Mouse (Mus musculus): ENCODE measurements at regions not wholly inside any gene's neighbourhood (a gene's known extent, or its start where the extent isn't known, plus 50 kb on each side); places are given as distances from the start of the nearest gene placed in this dataset.
A peak's percentile ranks its signal among the peaks of the same experiment; 100 is the strongest.
"Not testable (repeated sequence)": the region's sequence is repeated elsewhere in the genome, so short reads cannot be mapped to it uniquely, and the experiment has no call there.

GRCm38 (mm10) chr4:28064935-28065334 is 748.0 kb upstream of the Epha7 start:
- H3K9ac ChIP-seq, result no peak overlapping the region
- H3K4me1 ChIP-seq, result no peaks in the 10 kb centered on the region
- ATAC-seq (ENCODE audit: borderline replicate concordance, extremely low read depth, low FRiP score, low TSS enrichment), result no peak
- H3K36me3 ChIP-seq, result no peaks in the 10 kb centered on the region
- no peaks in the 10 kb centered on the region for H3K9me3 ChIP-seq
- H3K4me2 ChIP-seq, result no peak overlapping the region
- no peak overlapping the region for H3K27ac ChIP-seq
- no peaks in the 10 kb centered on the region for H3K27me3 ChIP-seq
- no peak overlapping the region for H3K4me3 ChIP-seq

GRCm38 (mm10) chr4:28065828-28066227 is 747.1 kb upstream of the Epha7 start:
- no peaks in the 10 kb centered on the region for H3K4me1 ChIP-seq
- H3K36me3 ChIP-seq, result no peaks in the 10 kb centered on the region
- no peak overlapping the region for H3K9ac ChIP-seq
- H3K4me2 ChIP-seq, result no peak overlapping the region
- ATAC-seq (ENCODE audit: borderline replicate concordance, extremely low read depth, low FRiP score, low TSS enrichment), result no peak
- H3K27me3 ChIP-seq, result no peaks in the 10 kb centered on the region
- WGBS, result 47% methylated on average over 1 of the region's 1 CpGs
- H3K9me3 ChIP-seq, result no peaks in the 10 kb centered on the region
- no peak overlapping the region for H3K27ac ChIP-seq
- H3K4me3 ChIP-seq, result no peak overlapping the region

GRCm38 (mm10) chr4:28079030-28079429 is 733.9 kb upstream of the Epha7 start:
- Histone ChIP-seq H3K27ac (no peak overlapping the region), H3K36me3 (no peaks in the 10 kb centered on the region), H3K27me3 (no peaks in the 10 kb centered on the region), H3K4me3 (no peak overlapping the region), H3K9ac (no peak overlapping the region), H3K4me1 (no peaks in the 10 kb centered on the region), H3K4me2 (no peak overlapping the region), H3K9me3 (no peaks in the 10 kb centered on the region)
- 79% methylated on average over 2 of the region's 2 CpGs for WGBS
- ATAC-seq (ENCODE audit: borderline replicate concordance, extremely low read depth, low FRiP score, low TSS enrichment), result no peak

- H3K36me3 ChIP-seq, result no peaks in the 10 kb centered on the region
- H3K9me3 ChIP-seq, result no peaks in the 10 kb centered on the region
- H3K4me2 ChIP-seq, result no peak overlapping the region
- no peaks in the 10 kb centered on the region for H3K4me1 ChIP-seq
- WGBS, result 29% methylated on average over 3 of the region's 3 CpGs
- H3K9ac ChIP-seq, result no peak overlapping the region
- H3K27ac ChIP-seq, result no peak overlapping the region
- ATAC-seq (ENCODE audit: borderline replicate concordance, extremely low read depth, low FRiP score, low TSS enrichment), result no peak
- H3K4me3 ChIP-seq, result no peak overlapping the region
- no peaks in the 10 kb centered on the region for H3K27me3 ChIP-seq
Observed at GRCm38 (mm10) chr4:28092854-28093253, 720.1 kb upstream of the Epha7 start.

GRCm38 (mm10) chr4:28143165-28143564 is 669.8 kb upstream of the Epha7 start:
- H3K27me3 ChIP-seq, result no peaks in the 10 kb centered on the region
- no peak overlapping the region for H3K27ac ChIP-seq
- no peaks in the 10 kb centered on the region for H3K9me3 ChIP-seq
- 79% methylated on average over 8 of the region's 8 CpGs for WGBS
- ATAC-seq (ENCODE audit: borderline replicate concordance, extremely low read depth, low FRiP score, low TSS enrichment), result no peak
- no peak overlapping the region for H3K4me3 ChIP-seq
- H3K36me3 ChIP-seq, result no peaks in the 10 kb centered on the region
- H3K9ac ChIP-seq, result no peak overlapping the region
- H3K4me1 ChIP-seq, result no peaks in the 10 kb centered on the region
- H3K4me2 ChIP-seq, result no peak overlapping the region

GRCm38 (mm10) chr4:28155116-28155515 is 657.8 kb upstream of the Epha7 start:
- H3K4me3 ChIP-seq, result no peak overlapping the region
- no peaks in the 10 kb centered on the region for H3K36me3 ChIP-seq
- no peaks in the 10 kb centered on the region for H3K27me3 ChIP-seq
- no peak overlapping the region for H3K9ac ChIP-seq
- no peak overlapping the region for H3K4me2 ChIP-seq
- 66% methylated on average over 2 of the region's 2 CpGs for WGBS
- no peaks in the 10 kb centered on the region for H3K4me1 ChIP-seq
- no peaks in the 10 kb centered on the region for H3K9me3 ChIP-seq
- H3K27ac ChIP-seq, result no peak overlapping the region
- ATAC-seq (ENCODE audit: borderline replicate concordance, extremely low read depth, low FRiP score, low TSS enrichment), result no peak

- no peaks in the 10 kb centered on the region for H3K36me3 ChIP-seq
- H3K27ac ChIP-seq, result no peak overlapping the region
- H3K4me2 ChIP-seq, result no peak overlapping the region
- H3K9ac ChIP-seq, result no peak overlapping the region
- no peaks in the 10 kb centered on the region for H3K9me3 ChIP-seq
- H3K4me1 ChIP-seq, result no peaks in the 10 kb centered on the region
- WGBS, result 63% methylated on average over 3 of the region's 3 CpGs
- no peaks in the 10 kb centered on the region for H3K27me3 ChIP-seq
- peak; percentile 99 for ATAC-seq (ENCODE audit: borderline replicate concordance, extremely low read depth, low FRiP score, low TSS enrichment)
- H3K4me3 ChIP-seq, result no peak overlapping the region
Observed at GRCm38 (mm10) chr4:28176771-28177170, 636.2 kb upstream of the Epha7 start.

- no peak for ATAC-seq (ENCODE audit: borderline replicate concordance, extremely low read depth, low FRiP score, low TSS enrichment)
- no peaks in the 10 kb centered on the region for H3K4me1 ChIP-seq
- H3K27me3 ChIP-seq, result no peaks in the 10 kb centered on the region
- no peaks in the 10 kb centered on the region for H3K36me3 ChIP-seq
- no peak overlapping the region for H3K4me3 ChIP-seq
- H3K4me2 ChIP-seq, result no peak overlapping the region
- no peak overlapping the region for H3K27ac ChIP-seq
- no peak overlapping the region for H3K9ac ChIP-seq
- H3K9me3 ChIP-seq, result no peaks in the 10 kb centered on the region
- 70% methylated on average over 5 of the region's 5 CpGs for WGBS
Observed at GRCm38 (mm10) chr4:28190861-28191260, 622.1 kb upstream of the Epha7 start.

- H3K36me3 ChIP-seq, result no peaks in the 10 kb centered on the region
- no peaks in the 10 kb centered on the region for H3K27me3 ChIP-seq
- 61% methylated on average over 2 of the region's 2 CpGs for WGBS
- H3K27ac ChIP-seq, result no peak overlapping the region
- ATAC-seq (ENCODE audit: borderline replicate concordance, extremely low read depth, low FRiP score, low TSS enrichment), result no peak
- H3K4me3 ChIP-seq, result no peak overlapping the region
- no peak overlapping the region for H3K9ac ChIP-seq
- no peak overlapping the region for H3K4me2 ChIP-seq
- H3K4me1 ChIP-seq, result no peaks in the 10 kb centered on the region
- no peaks in the 10 kb centered on the region for H3K9me3 ChIP-seq
Observed at GRCm38 (mm10) chr4:28227594-28228208, 585.2 kb upstream of the Epha7 start.

GRCm38 (mm10) chr4:28235516-28235915 is 577.4 kb upstream of the Epha7 start:
- not testable (repeated sequence) for H3K9ac ChIP-seq

GRCm38 (mm10) chr4:28242272-28242671 is 570.7 kb upstream of the Epha7 start:
- no peak for ATAC-seq (ENCODE audit: borderline replicate concordance, extremely low read depth, low FRiP score, low TSS enrichment)
- H3K27me3 ChIP-seq, result no peaks in the 10 kb centered on the region
- no peaks in the 10 kb centered on the region for H3K4me1 ChIP-seq
- H3K4me3 ChIP-seq, result no peak overlapping the region
- 90% methylated on average over 1 of the region's 1 CpGs for WGBS
- H3K27ac ChIP-seq, result no peak overlapping the region
- H3K9me3 ChIP-seq, result no peaks in the 10 kb centered on the region
- H3K36me3 ChIP-seq, result no peaks in the 10 kb centered on the region
- H3K9ac ChIP-seq, result no peak overlapping the region
- no peak overlapping the region for H3K4me2 ChIP-seq

More at GRCm38 (mm10) chr4:28235516-28235915, 577.4 kb upstream of the Epha7 start:
- not testable (repeated sequence) for H3K27ac ChIP-seq; H3K4me3 ChIP-seq; H3K4me2 ChIP-seq; H3K9me3 ChIP-seq; ATAC-seq (ENCODE audit: borderline replicate concordance, extremely low read depth, low FRiP score, low TSS enrichment); H3K36me3 ChIP-seq; H3K4me1 ChIP-seq; H3K27me3 ChIP-seq
